Mouse (Mus musculus) spleen, postnatal 4 days (tissue): ENCODE data around the gene AI854703.
A peak's percentile ranks its signal among the peaks of the same experiment; 100 is the strongest.

Experiments used
- DNase-seq, 2 experiments: peaks; one replicate each; pipeline ENCODE4 v3.0.0; 2022; ENCODE audit warnings: low spot score in 2 of 2

AI854703 gene

DNA sequence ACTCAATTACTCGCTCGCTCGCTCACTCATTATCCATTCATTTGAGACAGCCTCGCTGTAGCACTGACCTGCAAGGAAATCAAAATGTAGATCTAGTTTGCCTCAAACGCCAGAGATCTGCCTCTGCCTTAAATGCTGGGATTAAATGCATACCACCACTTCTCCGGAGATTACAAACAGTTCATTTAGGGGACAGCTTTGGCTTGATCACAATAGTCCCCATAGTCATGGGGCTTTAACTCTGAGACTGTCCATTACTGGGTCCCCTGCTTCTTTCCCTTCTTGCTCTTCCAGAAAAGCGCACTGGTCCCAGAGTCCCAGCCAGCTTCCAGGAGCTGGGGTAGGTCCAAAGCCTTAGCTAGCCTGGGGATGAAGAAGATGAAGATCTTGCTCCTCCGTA is at the start of gene AI854703:
Gene AI854703 (plus strand): TSS at position 301 of the 400 bp plus-strand sequence.
- no peak for DNase-seq

GRCm38 (mm10) chr6:48578736-48579135 is 47.8 kb upstream of the AI854703 start:
- DNase-seq: no peak

- no peak for DNase-seq
Measured at GRCm38 (mm10) chr6:48579215-48579648, 47.3 kb upstream of the AI854703 start.

DNA sequence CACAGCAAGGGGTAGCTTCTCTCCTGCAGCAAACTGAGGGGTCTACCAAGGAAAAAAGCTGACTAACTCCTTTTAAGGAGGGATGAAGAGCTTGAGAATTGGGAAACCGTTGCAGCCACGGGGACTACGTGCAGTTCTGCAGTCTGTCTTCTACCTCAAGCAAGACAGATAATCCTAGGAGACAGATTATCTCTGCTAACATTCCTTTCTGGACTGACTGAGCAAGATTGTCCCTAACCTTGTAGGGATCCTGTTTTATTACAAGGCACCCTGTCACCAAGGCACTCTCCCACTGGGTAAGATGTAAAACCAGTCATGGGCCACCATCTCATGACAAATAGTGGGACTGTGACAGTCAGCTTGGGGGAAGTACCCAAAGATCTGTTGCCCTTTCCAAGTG is 45.3 kb upstream of the AI854703 start:
- no peak for DNase-seq

GRCm38 (mm10) chr6:48582037-48582436 is 44.5 kb upstream of the AI854703 start:
- DNase-seq: no peak

- no peak for DNase-seq
Measured at GRCm38 (mm10) chr6:48589194-48589750, 37.3 kb upstream of the AI854703 start, which contains the start of gene Gm45021. Gene Gm45021, plus strand, starts transcription at chr6:48589610.

GRCm38 (mm10) chr6:48591221-48591845 is 35.2 kb upstream of the AI854703 start:
- no peak for DNase-seq

DNA sequence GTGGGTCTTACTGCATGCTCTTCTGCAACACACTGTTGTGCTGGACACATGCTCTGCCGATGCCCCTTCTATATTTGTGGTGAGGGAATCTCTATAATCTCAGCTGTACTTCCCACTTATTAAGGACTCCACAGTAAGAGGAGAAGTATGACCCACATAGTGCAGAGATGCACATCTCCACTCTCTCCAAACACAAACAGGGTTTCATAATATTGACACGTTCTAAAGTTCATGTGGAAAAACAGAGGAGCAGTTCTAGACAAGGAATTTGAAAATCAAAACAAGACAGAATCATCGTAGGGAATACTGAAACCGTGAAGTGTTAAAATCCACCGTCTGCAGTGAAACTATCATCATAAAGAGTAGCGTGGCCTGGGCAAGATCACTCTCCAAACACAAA is 34.7 kb upstream of the AI854703 start:
- DNase-seq: no peak

DNA sequence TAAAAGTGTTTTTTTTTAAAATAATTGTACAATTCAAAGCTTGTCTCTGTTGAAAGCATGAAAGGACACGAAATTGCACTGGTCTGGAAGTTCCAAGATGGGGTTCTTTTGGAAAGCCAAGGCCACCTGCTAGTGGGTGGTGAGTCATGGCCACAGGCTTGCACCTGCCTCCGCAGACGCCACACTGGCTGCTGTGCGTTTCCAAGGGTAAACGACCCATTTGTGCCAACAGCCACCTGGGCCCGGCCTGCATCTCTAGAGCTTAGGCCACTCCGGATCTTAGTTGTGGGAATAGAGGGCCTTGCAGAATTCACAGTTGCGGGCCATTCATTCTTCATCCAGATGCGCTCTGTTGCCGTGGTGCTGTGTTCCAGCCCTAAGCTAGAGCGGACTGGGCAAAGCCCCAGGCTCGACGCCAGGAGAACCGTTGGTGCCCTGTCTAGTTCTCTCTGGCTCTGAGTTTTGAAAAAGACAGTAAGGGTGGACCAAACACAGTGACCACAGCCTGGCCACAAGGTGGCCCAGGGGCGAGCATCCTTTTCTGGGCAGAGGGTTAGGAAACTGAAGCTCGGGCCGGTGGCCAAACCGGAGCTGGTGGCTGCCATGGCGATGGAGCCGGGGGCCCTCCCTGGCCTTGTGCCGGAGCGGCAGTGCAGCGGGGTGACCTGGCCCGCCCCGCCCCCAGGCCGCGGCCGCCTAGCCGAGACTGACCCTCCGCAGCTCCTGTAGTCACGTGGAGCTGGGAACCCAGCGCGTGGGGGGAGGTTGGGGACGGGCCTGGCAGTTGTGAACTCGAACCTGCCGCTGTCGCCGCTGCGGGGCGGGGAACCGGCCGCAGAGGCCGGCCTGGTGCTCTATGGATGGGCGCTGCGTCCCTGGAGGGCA is 33.2 kb upstream of the AI854703 start, which contains the start of the genes Repin1 and Gm44965:
Gene Repin1 (plus strand): TSS at position 726 of the 885 bp plus-strand sequence.
Gene Gm44965 (plus strand): TSS at position 784 of the 885 bp plus-strand sequence.
- DNase-seq: peak; percentile 74 to 86

GRCm38 (mm10) chr6:48594043-48594738 is 32.4 kb upstream of the AI854703 start:
- no peak for DNase-seq

GRCm38 (mm10) chr6:48595278-48595677 is 31.3 kb upstream of the AI854703 start:
- no peak for DNase-seq

DNA sequence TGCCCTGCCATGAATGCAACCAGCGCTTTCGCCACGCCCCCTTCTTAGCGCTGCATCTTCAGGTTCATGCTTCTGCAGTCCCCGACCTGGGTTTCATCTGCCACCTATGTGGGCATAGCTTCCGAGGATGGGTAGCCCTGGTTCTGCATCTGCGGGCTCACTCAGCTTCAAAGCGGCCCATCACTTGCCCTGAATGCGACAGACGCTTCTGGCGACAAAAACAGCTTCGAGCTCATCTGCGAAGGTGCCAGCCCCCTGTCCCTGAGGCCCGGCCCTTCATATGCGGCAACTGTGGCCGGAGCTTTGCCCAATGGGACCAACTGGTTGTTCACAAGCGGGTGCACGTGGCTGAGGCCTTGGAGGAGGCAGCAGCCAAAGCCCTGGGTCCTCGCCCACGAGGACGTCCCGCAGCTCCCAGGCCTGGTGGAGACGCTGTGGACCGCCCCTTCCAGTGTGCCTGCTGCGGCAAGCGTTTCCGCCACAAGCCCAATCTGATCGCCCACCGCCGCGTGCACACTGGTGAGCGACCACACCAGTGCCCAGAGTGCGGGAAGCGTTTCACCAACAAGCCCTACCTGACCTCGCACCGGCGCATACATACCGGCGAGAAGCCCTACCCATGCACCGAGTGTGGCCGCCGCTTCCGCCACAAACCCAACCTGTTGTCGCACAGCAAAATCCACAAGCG is 29.9 kb upstream of the AI854703 start:
- DNase-seq: no peak

DNA sequence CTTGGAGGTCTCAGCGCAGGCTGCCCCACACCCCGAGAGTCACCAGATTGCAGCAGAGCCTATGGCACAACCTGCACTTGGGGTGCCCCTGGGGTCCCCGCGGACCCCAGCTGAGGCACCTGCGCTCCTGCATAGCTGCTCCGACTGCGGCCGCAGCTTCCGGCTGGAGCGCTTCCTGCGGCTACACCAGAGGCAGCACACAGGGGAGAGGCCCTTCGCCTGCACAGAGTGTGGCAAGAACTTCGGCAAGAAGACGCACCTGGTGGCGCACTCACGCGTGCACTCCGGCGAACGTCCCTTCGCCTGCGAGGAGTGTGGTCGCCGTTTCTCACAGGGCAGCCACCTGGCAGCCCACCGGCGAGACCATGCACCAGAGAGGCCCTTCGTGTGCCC is 29.3 kb upstream of the AI854703 start:
- no peak for DNase-seq

- no peak for DNase-seq
Measured at GRCm38 (mm10) chr6:48600594-48600993, 26.0 kb upstream of the AI854703 start.

GRCm38 (mm10) chr6:48601271-48602079 is 25.1 kb upstream of the AI854703 start, which contains the start of gene Zfp775:
Gene Zfp775, plus strand, starts transcription at chr6:48602063.
- peak; percentile 89 to 95 for DNase-seq

GRCm38 (mm10) chr6:48602080-48602741 is 24.4 kb upstream of the AI854703 start:
- no peak for DNase-seq

DNA sequence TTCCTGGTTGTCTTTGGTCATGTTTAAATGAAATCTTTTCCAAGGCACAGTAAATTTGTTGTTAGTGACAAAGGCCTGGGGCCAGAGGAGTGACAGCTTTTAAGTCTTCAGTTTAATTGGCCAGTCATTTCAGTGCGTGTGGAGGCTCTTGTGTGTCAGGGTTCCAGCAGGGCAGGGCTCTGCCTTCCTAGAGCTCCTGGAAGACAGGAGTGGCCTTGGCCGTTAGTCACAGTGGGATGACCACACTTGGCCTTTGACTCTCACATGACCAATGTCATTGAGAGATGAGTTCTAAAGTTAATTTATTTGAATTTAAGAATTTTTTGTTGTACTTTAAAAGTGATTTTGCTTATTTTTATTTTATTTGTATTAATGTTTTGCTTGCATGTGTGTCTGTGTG is 18.4 kb upstream of the AI854703 start:
- DNase-seq: no peak

DNA sequence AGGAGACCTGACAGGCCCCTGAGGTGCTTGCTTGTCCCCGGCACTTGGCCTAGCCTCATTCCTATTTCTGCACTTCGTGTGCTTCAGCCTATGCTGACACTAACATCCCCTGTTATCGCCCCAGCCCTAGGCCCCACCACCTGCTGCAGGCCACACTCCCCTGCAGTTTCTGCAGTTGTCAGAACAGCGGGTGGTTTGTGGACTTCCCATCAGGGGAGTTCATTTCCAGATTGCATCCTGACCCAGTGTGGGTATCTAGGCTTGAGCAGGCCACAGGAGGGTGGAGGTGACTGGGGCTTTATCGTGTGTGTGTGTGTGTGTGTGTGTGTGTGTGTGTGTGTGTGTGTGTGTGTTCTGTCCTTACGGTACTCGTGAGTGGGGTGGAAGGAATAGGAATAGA is 17.1 kb upstream of the AI854703 start:
- no peak for DNase-seq

- no peak for DNase-seq
Measured at GRCm38 (mm10) chr6:48610657-48611056, 15.9 kb upstream of the AI854703 start.

DNA sequence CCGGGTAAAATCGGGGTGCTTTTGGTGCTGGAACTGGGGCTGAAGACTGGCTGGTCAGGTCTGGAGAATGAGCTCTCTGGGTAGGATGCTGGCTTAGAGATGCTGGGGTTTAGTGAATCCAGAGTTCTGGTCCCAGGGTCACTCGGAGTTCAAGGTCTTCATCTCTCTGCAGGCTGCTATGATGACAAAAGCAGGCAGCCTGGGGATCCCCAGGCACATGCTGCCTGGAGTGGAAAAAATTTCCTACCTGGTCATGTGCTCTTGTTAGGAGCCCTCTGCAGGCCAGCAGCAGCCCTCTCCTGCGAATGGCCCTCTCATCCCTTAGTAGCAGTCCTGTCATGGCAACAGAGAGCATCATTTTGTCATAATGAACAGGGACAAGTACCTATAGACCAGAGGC is 13.1 kb upstream of the AI854703 start:
- DNase-seq: no peak
